Mouse (Mus musculus) hematopoietic multipotent progenitor cell, adult 10-12 weeks (in vitro differentiated cells): ENCODE results near the gene Gm28168. TPM values are rescaled to one million over a fixed set of nuclear protein-coding genes. Genes with fewer than 3 reads are reported as not detected.

ENCODE experiments used
- polyA plus RNA-seq: library from polyadenylated mRNA; stranded (reverse); fragments of >175 nt; gene quantifications from 2 replicates; pipeline ENCODE4 v1.2.3, GENCODE M21; 2012; ENCODE audit warnings: low replicate concordance

The Gm28168 gene
- not detected in 2 replicates for polyA plus RNA-seq

DNA sequence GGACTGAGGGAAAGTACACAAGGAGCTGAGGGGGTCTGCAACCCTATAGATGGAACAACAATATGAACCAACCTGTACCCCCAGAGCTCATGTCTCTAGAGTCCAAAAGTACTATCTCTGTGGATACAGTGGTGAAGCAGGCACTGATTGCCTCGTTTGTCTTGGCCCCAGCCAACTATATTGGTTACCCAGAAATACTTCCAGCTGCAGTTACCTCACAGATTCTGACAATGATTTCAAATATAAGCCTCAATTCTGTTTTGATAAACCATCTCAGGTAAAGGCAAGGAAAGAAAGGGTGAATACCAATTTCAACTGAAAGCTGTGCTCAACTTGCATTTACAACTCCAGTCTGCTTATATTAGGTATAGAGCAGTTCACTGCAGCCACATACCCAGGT, at the start of gene Gm28168:
Gene Gm28168 (plus strand): TSS at position 301 of the 400 bp plus-strand sequence.

DNA sequence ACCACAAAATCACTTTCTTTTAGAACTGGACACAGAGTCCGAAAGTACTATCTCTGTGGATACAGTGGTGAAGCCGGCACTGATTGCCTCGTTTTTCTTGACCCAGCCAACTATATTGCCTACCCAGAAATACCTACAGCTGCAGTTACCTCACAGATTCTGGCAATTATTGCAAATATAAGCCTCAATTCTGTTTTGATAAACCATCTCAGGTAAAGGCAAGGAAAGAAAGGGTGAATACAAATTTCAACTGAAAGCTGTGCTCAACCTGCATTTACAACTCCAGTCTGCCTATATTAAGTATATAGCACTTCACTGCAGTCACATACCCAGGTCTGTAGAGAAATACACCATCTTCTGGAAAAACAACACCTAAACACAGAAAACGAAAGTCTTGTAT, 37.8 kb downstream of the Gm28168 start, which contains the start of gene Gm7145:
Gene Gm7145 (plus strand): TSS at position 301 of the 400 bp plus-strand sequence.

Other genes starting within 250 kb of the Gm28168 start
- gene Gm28363, start 230.9 kb upstream of the Gm28168 start, polyA plus RNA-seq = not detected in 2 replicates
- gene B020011L13Rik, start 146.9 kb upstream of the Gm28168 start, polyA plus RNA-seq = not detected in 2 replicates
- gene Gm28360, start 97.9 kb upstream of the Gm28168 start, polyA plus RNA-seq = not detected in 2 replicates
- gene Gm7145, start 37.9 kb downstream of the Gm28168 start, polyA plus RNA-seq = not detected in 2 replicates
- gene Gm29106, start 248.5 kb downstream of the Gm28168 start, polyA plus RNA-seq = not detected in 2 replicates